Mouse (Mus musculus) testis, adult 2 months (tissue): ENCODE measurements at regions not wholly inside any gene's neighbourhood (a gene's known extent, or its start where the extent isn't known, plus 50 kb on each side); places are given as distances from the start of the nearest gene placed in this dataset.
"Not testable (repeated sequence)": the region's sequence is repeated elsewhere in the genome, so short reads cannot be mapped to it uniquely, and the experiment has no call there.

Source experiments
- H3K27ac ChIP-seq: fragments of 200-500 bp; 2 replicates; pipeline ENCODE4 v1.5.1; 2012; ENCODE audit warnings: low read depth, low read length; ENCODE audit not compliant: control insufficient read depth, insufficient read depth
- H3K27me3 ChIP-seq: fragments of 200-500 bp; 2 replicates; pipeline ENCODE4 v1.6.1; 2012; ENCODE audit warnings: mild to moderate bottlenecking, low read length, moderate library complexity; ENCODE audit not compliant: control insufficient read depth, insufficient read depth
- H3K36me3 ChIP-seq: fragments of 200-500 bp; 2 replicates; pipeline ENCODE4 v1.6.1; 2012; ENCODE audit warnings: mild to moderate bottlenecking, low read length; ENCODE audit not compliant: control insufficient read depth, insufficient read depth
- H3K4me1 ChIP-seq: fragments of 200-500 bp; 2 replicates; pipeline ENCODE4 v1.6.1; 2012; ENCODE audit warnings: low read length; ENCODE audit not compliant: control insufficient read depth, insufficient read depth
- H3K4me3 ChIP-seq: fragments of 200-500 bp; 2 replicates; pipeline ENCODE4 v1.5.1; 2012; ENCODE audit warnings: low read depth, mild to moderate bottlenecking, low read length, moderate library complexity, mixed read lengths; ENCODE audit not compliant: control insufficient read depth
- CTCF ChIP-seq: fragments of 200-500 bp; IDR thresholded peaks from 2 replicates; pipeline ENCODE4 v1.5.1; 2012; ENCODE audit warnings: low read depth, mild to moderate bottlenecking, inconsistent platforms, low read length, moderate library complexity; ENCODE audit not compliant: control insufficient read depth, insufficient read depth, insufficient replicate concordance
- POLR2A ChIP-seq: fragments of 200-500 bp; IDR thresholded peaks from 2 replicates; pipeline ENCODE4 v1.6.1; 2012; ENCODE audit warnings: low read depth, mild to moderate bottlenecking, inconsistent platforms, low read length, moderate library complexity; ENCODE audit not compliant: control insufficient read depth

DNA sequence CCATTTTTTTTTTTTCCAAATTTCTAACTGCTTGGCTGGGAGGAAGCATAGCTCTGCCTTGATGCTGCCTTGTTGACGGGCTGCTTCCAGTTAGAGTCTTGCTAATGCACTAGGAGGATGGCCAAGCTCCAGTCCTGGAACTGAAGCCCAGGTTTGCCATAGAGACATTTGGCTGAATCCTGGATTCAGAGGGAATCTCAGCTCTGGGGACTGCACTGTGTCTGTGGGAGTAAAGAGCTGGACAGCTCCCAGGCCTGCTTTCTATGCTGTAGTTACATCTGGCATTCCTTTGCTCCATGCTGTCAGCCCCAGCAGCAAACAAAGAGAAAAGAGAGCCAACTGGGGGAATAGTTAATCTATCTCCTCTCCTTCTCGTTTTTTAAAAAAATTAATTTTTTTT is 392.5 kb upstream of the Stxbp6 start:
- TF ChIP-seq CTCF (no peak), POLR2A (no peak)
- H3K27ac ChIP-seq: no peak overlapping the region
- no peak overlapping the region for H3K4me3 ChIP-seq
- H3K27me3 ChIP-seq: no peaks in the 10 kb centered on the region
- no peaks in the 10 kb centered on the region for H3K36me3 ChIP-seq
- H3K4me1 ChIP-seq: no peaks in the 10 kb centered on the region

DNA sequence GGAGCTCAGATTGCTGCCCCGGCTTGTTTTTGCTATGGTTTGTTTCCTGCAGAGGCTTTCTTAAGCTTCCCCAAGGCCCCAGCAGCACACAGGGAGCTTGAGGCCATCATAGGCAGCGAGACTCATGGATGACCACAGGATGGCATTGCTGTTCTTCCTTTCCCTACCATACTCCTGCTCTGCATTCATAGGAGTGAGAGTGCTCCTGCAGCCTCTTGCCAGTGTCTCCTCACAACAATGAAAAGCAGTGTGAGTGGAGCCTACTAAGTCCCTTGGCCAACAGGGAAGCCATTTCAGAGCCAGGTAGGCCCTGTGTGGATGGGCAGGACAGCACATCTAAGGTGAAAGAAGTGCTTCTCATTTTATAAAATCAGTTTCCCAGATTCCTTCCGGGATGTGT is 391.6 kb upstream of the Stxbp6 start:
- Histone ChIP-seq H3K27me3 (no peaks in the 10 kb centered on the region), H3K27ac (no peak overlapping the region), H3K4me3 (no peak overlapping the region), H3K4me1 (no peaks in the 10 kb centered on the region), H3K36me3 (no peaks in the 10 kb centered on the region)
- no peak for TF ChIP-seq POLR2A
- TF ChIP-seq CTCF: peak; percentile 31; the same call in 1 of the 2 replicates

DNA sequence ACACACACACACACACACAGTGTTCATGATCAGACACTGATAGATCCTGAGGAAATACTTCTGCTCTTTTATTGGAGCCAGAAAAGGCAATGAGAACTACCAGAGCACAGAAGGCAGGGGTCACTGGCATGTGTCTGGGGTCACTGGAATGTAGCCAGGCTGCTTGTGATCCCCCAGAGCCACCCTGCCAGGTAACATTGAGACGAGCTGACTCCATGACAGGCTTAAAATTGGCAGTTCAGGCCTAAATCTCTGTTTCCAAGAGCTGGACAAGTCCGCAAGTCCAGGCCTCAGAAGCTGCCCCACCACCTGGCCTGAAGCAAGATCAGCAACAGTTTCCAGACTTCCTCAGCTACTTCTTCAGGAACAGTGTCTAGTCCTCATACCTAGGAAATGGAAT is 390.4 kb upstream of the Stxbp6 start:
- TF ChIP-seq POLR2A (no peak), CTCF (no peak)
- H3K27me3 ChIP-seq: no peaks in the 10 kb centered on the region
- no peaks in the 10 kb centered on the region for H3K36me3 ChIP-seq
- H3K4me1 ChIP-seq: no peaks in the 10 kb centered on the region
- H3K27ac ChIP-seq: no peak overlapping the region
- no peak overlapping the region for H3K4me3 ChIP-seq

DNA sequence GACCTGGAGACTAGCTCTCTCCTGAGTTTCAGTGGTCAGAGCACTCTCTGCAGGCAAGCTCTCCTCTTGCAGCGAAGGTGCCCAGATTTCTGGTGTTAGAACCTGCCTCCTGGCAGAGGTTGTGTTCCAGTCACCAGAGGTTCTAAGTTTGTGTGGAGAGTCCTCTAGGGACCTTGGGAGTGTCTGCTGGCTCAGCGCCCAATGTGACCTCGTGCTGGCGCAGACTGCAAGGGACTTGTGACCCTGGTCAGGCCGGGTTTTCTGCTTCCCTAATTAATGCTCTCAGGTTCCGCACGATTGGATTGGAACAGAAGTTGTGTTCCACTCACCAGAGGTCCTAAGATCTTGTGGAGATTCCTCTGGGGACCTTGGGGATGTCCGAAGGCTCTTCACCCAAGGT is 384.2 kb upstream of the Stxbp6 start:
- not testable (repeated sequence) for H3K4me3 ChIP-seq, H3K27me3 ChIP-seq, H3K4me1 ChIP-seq, H3K36me3 ChIP-seq, H3K27ac ChIP-seq

DNA sequence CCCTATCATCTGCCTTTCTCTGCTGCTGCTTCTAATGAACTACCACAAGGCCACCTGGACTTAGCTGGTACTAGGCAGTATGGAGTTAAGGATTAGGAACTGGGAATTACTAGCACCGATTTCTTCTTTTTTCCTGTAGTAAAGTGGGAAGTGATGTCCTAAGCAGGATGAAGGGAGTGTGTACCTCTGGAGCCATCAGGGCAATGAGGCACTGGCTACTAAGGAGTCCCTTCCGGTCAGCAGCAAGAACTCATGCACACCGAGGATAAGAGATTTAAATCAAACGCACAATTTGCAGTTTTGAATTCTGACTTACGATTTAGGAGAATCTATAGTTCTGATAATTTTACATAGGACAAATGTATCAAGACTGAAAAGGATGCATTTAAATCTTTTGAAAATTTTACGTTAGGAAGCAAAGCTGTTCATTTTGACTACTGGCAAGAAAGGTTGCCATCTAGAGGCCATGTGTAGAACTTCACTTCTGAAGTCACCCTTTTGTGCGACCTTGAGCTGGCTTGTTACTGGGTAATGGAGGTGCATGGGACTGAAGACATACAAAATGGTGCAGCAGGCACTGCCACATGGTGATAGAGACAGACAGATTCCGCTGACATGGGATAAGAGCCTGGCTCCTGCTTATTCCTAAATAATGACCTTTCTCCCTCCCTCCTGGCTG is 369.1 kb upstream of the Stxbp6 start:
- H3K27me3 ChIP-seq: no peaks in the 10 kb centered on the region
- no peak overlapping the region for H3K27ac ChIP-seq
- peak; percentile 22; the same call in 1 of the 2 replicates for TF ChIP-seq CTCF
- no peak for TF ChIP-seq POLR2A
- no peak overlapping the region for H3K4me3 ChIP-seq
- no peaks in the 10 kb centered on the region for H3K4me1 ChIP-seq
- no peaks in the 10 kb centered on the region for H3K36me3 ChIP-seq

DNA sequence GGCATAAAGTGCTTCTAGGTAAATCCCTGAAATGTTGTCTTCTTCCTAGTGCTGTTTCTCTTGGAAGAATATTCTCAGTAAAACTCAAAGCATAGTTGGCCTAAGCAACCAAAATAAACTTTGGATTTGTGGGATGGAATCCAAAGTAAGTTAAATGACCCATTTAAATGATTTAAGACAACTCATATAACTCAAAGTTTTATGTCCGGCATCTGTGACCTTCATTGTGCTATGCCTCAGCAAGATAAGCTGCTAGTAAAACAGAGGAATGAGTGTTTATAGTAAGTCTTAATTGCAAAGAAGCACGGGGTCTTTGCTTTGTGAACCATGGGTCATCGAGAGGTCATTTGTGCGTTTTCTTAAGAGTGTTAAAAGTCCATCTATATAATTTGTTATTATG is 368.0 kb upstream of the Stxbp6 start:
- Histone ChIP-seq H3K27ac (no peak overlapping the region), H3K4me3 (no peak overlapping the region), H3K27me3 (no peaks in the 10 kb centered on the region), H3K36me3 (no peaks in the 10 kb centered on the region), H3K4me1 (no peaks in the 10 kb centered on the region)
- TF ChIP-seq POLR2A (no peak), CTCF (no peak)

DNA sequence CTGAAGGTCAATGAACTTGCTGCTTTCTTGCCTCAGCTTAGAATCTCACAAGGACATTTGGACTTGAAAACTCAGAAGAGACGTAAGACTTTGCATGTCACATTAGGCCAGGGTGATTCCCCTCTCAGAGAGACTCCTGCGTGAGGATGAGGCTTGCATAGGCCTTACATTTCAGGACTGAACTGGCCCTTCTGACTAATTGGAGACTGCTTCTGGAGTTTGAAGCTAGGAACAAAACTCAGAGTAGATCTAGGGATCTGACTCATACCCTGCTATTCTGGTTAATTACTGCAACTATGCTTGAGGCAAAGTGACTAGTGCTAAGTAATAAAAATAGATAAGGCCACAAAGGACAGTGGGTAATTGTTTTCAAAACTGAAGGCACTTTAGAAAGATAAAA is 365.2 kb upstream of the Stxbp6 start:
- H3K27ac ChIP-seq: no peak overlapping the region
- H3K36me3 ChIP-seq: no peaks in the 10 kb centered on the region
- H3K27me3 ChIP-seq: no peaks in the 10 kb centered on the region
- TF ChIP-seq POLR2A: no peak
- no peak for TF ChIP-seq CTCF
- no peak overlapping the region for H3K4me3 ChIP-seq
- no peaks in the 10 kb centered on the region for H3K4me1 ChIP-seq

DNA sequence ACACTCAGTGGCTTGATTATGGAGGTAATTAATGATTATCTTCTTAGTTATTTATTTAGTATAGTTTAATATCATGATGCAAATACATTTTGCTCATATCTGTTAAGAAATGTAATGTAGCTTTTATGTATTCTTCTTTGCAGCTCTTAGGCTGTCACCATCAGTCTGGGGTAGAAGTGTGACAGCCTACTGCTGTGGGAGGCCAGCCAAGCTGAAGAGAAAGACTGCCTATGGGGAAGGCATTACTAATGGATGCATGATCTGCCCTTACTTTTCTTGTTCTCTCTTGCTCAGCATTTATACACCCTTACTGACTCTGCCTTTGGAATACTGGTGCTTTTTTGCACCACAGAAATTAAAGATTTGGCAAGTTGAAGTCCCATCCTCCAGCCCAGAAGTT is 362.8 kb upstream of the Stxbp6 start:
- Histone ChIP-seq H3K27ac (no peak overlapping the region), H3K4me3 (no peak overlapping the region), H3K4me1 (no peaks in the 10 kb centered on the region), H3K27me3 (no peaks in the 10 kb centered on the region), H3K36me3 (no peaks in the 10 kb centered on the region)
- TF ChIP-seq CTCF (no peak), POLR2A (no peak)
